Mouse (Mus musculus) kidney, postnatal 10 days (tissue): ENCODE data around the gene H2-Q2.
A peak's percentile ranks its signal among the peaks of the same experiment; 100 is the strongest.
"Not testable (repeated sequence)": the region's sequence is repeated elsewhere in the genome, so short reads cannot be mapped to it uniquely, and the experiment has no call there.

ENCODE experiments used
- DNase-seq: peaks from one replicate; pipeline ENCODE4 v3.0.0; 2021; ENCODE audit warnings: mixed read lengths

The H2-Q2 gene

GRCm38 (mm10) chr17:35342071-35342671 lies at the start of gene H2-Q2:
H2-Q2 (plus strand) TSS chr17:35342242.
- peak; percentile 27 for DNase-seq

- DNase-seq, result peak; percentile 76
Observed at GRCm38 (mm10) chr17:35295796-35296195, 46.2 kb upstream of the H2-Q2 start.

GRCm38 (mm10) chr17:35300261-35300945 lies 41.6 kb upstream of the H2-Q2 start:
- DNase-seq, result not testable (repeated sequence)

- peak; percentile 95 for DNase-seq
Observed at GRCm38 (mm10) chr17:35301645-35302258, 40.3 kb upstream of the H2-Q2 start.

- DNase-seq, result no peak
Observed at GRCm38 (mm10) chr17:35303271-35303670, 38.8 kb upstream of the H2-Q2 start.

- DNase-seq, result no peak
Observed at GRCm38 (mm10) chr17:35303756-35304350, 38.2 kb upstream of the H2-Q2 start.

- DNase-seq, result no peak
Observed at GRCm38 (mm10) chr17:35304478-35304877, 37.6 kb upstream of the H2-Q2 start.

- DNase-seq, result not testable (repeated sequence)
Observed at GRCm38 (mm10) chr17:35304921-35305320, 37.1 kb upstream of the H2-Q2 start.

GRCm38 (mm10) chr17:35318671-35319070 lies 23.4 kb upstream of the H2-Q2 start:
- DNase-seq, result no peak

- DNase-seq, result no peak
Observed at GRCm38 (mm10) chr17:35320327-35321081, 21.5 kb upstream of the H2-Q2 start, which contains the start of gene H2-Q1. H2-Q1 (plus strand) TSS chr17:35320405.

- not testable (repeated sequence) for DNase-seq
Observed at GRCm38 (mm10) chr17:35325124-35325523, 16.9 kb upstream of the H2-Q2 start.

- not testable (repeated sequence) for DNase-seq
Observed at GRCm38 (mm10) chr17:35326000-35326399, 16.0 kb upstream of the H2-Q2 start.

- DNase-seq, result not testable (repeated sequence)
Observed at GRCm38 (mm10) chr17:35329714-35330113, 12.3 kb upstream of the H2-Q2 start.

GRCm38 (mm10) chr17:35331546-35331945 lies 10.5 kb upstream of the H2-Q2 start:
- not testable (repeated sequence) for DNase-seq

GRCm38 (mm10) chr17:35342711-35343476 lies 852 bp downstream of the H2-Q2 start:
- peak; percentile 34 for DNase-seq

- not testable (repeated sequence) for DNase-seq
Observed at GRCm38 (mm10) chr17:35347659-35348058, 5.6 kb downstream of the H2-Q2 start.

GRCm38 (mm10) chr17:35353275-35353674 lies 11.2 kb downstream of the H2-Q2 start:
- not testable (repeated sequence) for DNase-seq

GRCm38 (mm10) chr17:35354071-35354470 lies 12.0 kb downstream of the H2-Q2 start:
- no peak for DNase-seq

GRCm38 (mm10) chr17:35357086-35357485 lies 15.0 kb downstream of the H2-Q2 start:
- DNase-seq, result no peak

GRCm38 (mm10) chr17:35358763-35359469 lies 16.9 kb downstream of the H2-Q2 start:
- DNase-seq, result no peak

- no peak for DNase-seq
Observed at GRCm38 (mm10) chr17:35359470-35359862, 17.4 kb downstream of the H2-Q2 start.
